Mouse (Mus musculus) embryonic facial prominence, embryonic 13.5 days (tissue): ENCODE measurements around the gene Grap2. TPM values are rescaled to one million over a fixed set of nuclear protein-coding genes. Genes with fewer than 3 reads are reported as not detected.

Experiments used
- ATAC-seq: fragments of 200-750 bp; cut with Nextera tagmentation; 2 replicates; pipeline ENCODE4 v1.8.0; 2017; ENCODE audit warnings: low read depth; ENCODE audit not compliant: insufficient number of reproducible peaks, insufficient read depth, low FRiP score, low TSS enrichment
- H3K27ac ChIP-seq: fragments of 300-500 bp; sonication (generic); 2 replicates; pipeline ENCODE4 v1.5.1; 2015; ENCODE audit warnings: moderate library complexity, mild to moderate bottlenecking, inconsistent platforms
- H3K27me3 ChIP-seq: fragments of 300-500 bp; sonication (generic); 2 replicates; pipeline ENCODE4 v1.6.1; 2015; ENCODE audit warnings: mild to moderate bottlenecking, inconsistent platforms
- H3K36me3 ChIP-seq: fragments of 300-500 bp; sonication (generic); 2 replicates; pipeline ENCODE4 v1.6.1; 2015; ENCODE audit warnings: mild to moderate bottlenecking, inconsistent platforms
- H3K4me1 ChIP-seq: fragments of 300-500 bp; sonication (generic); 2 replicates; pipeline ENCODE4 v1.6.1; 2015; ENCODE audit warnings: inconsistent platforms
- H3K4me2 ChIP-seq: fragments of 300-500 bp; sonication (generic); 2 replicates; pipeline ENCODE4 v1.6.1; 2015; ENCODE audit warnings: moderate library complexity, mild to moderate bottlenecking, inconsistent platforms
- H3K4me3 ChIP-seq: fragments of 300-500 bp; sonication (generic); 2 replicates; pipeline ENCODE4 v1.5.1; 2015; ENCODE audit warnings: mild to moderate bottlenecking, inconsistent platforms
- H3K9ac ChIP-seq: fragments of 300-500 bp; sonication (generic); 2 replicates; pipeline ENCODE4 v1.6.1; 2015; ENCODE audit warnings: mild to moderate bottlenecking, inconsistent platforms
- H3K9me3 ChIP-seq: fragments of 300-500 bp; sonication (generic); 2 replicates; pipeline ENCODE4 v1.6.1; 2016; ENCODE audit warnings: inconsistent platforms
- WGBS: fragments of 180-500 bp; shearing (Covaris S2); methylation state at CpG from one replicate; pipeline ENCODE4 v1.1.7; 2015; ENCODE audit warnings: mixed read lengths; 5-methylcytosine and 5-hydroxymethylcytosine counted together
- polyA plus RNA-seq: library from polyadenylated mRNA; unstranded; fragments of >200 nt; fragmentation: Nextera tagmentation; extraction: Ambion mirVana; gene quantifications from 2 replicates; pipeline ENCODE4 v1.2.1, GENCODE M21; 2015

Grap2 gene
- polyA plus RNA-seq, 1 experiment from 2014 or later, result 1.2 TPM

GRCm38 (mm10) chr15:80673337-80674095, 101.1 kb downstream of the Grap2 start:
- H3K27ac ChIP-seq, result no peak overlapping the region
- H3K36me3 ChIP-seq, result no peaks in the 10 kb centered on the region
- no peak overlapping the region for H3K9ac ChIP-seq
- no peak overlapping the region for H3K4me3 ChIP-seq
- H3K9me3 ChIP-seq, result no peaks in the 10 kb centered on the region
- H3K27me3 ChIP-seq, result peaks cover 56% of the 10 kb centered on the region
- no peak for ATAC-seq
- no peak overlapping the region for H3K4me2 ChIP-seq
- peaks cover 14% of the 10 kb centered on the region for H3K4me1 ChIP-seq
- 54% methylated on average over 4 of the region's 4 CpGs for WGBS

GRCm38 (mm10) chr15:80674700-80675099, 102.3 kb downstream of the Grap2 start:
- Histone ChIP-seq H3K9me3 (no peaks in the 10 kb centered on the region), H3K4me2 (no peak overlapping the region), H3K27me3 (peaks cover 50% of the 10 kb centered on the region), H3K9ac (no peak overlapping the region), H3K36me3 (no peaks in the 10 kb centered on the region), H3K4me3 (no peak overlapping the region), H3K4me1 (peaks cover 21% of the 10 kb centered on the region), H3K27ac (no peak overlapping the region)
- 78% methylated on average over 6 of the region's 6 CpGs for WGBS
- no peak for ATAC-seq

GRCm38 (mm10) chr15:80679515-80680215, 107.3 kb downstream of the Grap2 start:
- Histone ChIP-seq H3K4me3 (no peak overlapping the region), H3K9me3 (no peaks in the 10 kb centered on the region), H3K4me1 (peaks cover 34% of the 10 kb centered on the region), H3K4me2 (no peak overlapping the region), H3K9ac (no peak overlapping the region), H3K36me3 (no peaks in the 10 kb centered on the region), H3K27me3 (peaks cover 9% of the 10 kb centered on the region), H3K27ac (peak overlapping the region; percentile 57)
- WGBS, result 38% methylated on average over 8 of the region's 8 CpGs
- no peak for ATAC-seq

- no peak overlapping the region for H3K9ac ChIP-seq
- 0 out of 2 replicates have a peak overlapping the region, but pooled peaks have one; percentile 57 for H3K27ac ChIP-seq
- no peak overlapping the region for H3K4me2 ChIP-seq
- peaks cover 38% of the 10 kb centered on the region for H3K4me1 ChIP-seq
- no peaks in the 10 kb centered on the region for H3K9me3 ChIP-seq
- H3K27me3 ChIP-seq, result peaks cover 7% of the 10 kb centered on the region; the same call in 1 of the 2 replicates
- ATAC-seq, result no peak
- WGBS, result 46% methylated on average over 7 of the region's 7 CpGs
- H3K36me3 ChIP-seq, result no peaks in the 10 kb centered on the region
- H3K4me3 ChIP-seq, result no peak overlapping the region
Measured at GRCm38 (mm10) chr15:80680347-80681030, 108.1 kb downstream of the Grap2 start.

GRCm38 (mm10) chr15:80681466-80681881, 109.1 kb downstream of the Grap2 start:
- Histone ChIP-seq H3K27ac (no peak overlapping the region), H3K4me2 (no peak overlapping the region), H3K36me3 (no peaks in the 10 kb centered on the region), H3K27me3 (0 out of 2 replicates have a peak, but pooled peaks cover 4% of the 10 kb centered on the region), H3K4me1 (peaks cover 38% of the 10 kb centered on the region), H3K9ac (no peak overlapping the region), H3K4me3 (no peak overlapping the region), H3K9me3 (no peaks in the 10 kb centered on the region)
- ATAC-seq, result no peak
- WGBS, result 66% methylated on average over 4 of the region's 4 CpGs

GRCm38 (mm10) chr15:80682343-80682742, 109.9 kb downstream of the Grap2 start:
- Histone ChIP-seq H3K4me2 (no peak overlapping the region), H3K4me3 (no peak overlapping the region), H3K9me3 (no peaks in the 10 kb centered on the region), H3K27me3 (0 out of 2 replicates have a peak, but pooled peaks cover 4% of the 10 kb centered on the region), H3K9ac (no peak overlapping the region), H3K36me3 (no peaks in the 10 kb centered on the region), H3K27ac (no peak overlapping the region), H3K4me1 (peaks cover 38% of the 10 kb centered on the region)
- no peak for ATAC-seq
- WGBS, result 66% methylated on average over 8 of the region's 8 CpGs

GRCm38 (mm10) chr15:80683151-80683550, 110.8 kb downstream of the Grap2 start:
- H3K9me3 ChIP-seq, result no peaks in the 10 kb centered on the region
- ATAC-seq, result no peak
- H3K36me3 ChIP-seq, result no peaks in the 10 kb centered on the region
- no peak overlapping the region for H3K4me2 ChIP-seq
- H3K4me1 ChIP-seq, result peaks cover 38% of the 10 kb centered on the region
- WGBS, result 72% methylated on average over 6 of the region's 6 CpGs
- H3K27ac ChIP-seq, result no peak overlapping the region
- H3K9ac ChIP-seq, result no peak overlapping the region
- H3K4me3 ChIP-seq, result no peak overlapping the region
- H3K27me3 ChIP-seq, result 0 out of 2 replicates have a peak, but pooled peaks cover 4% of the 10 kb centered on the region

- no peak overlapping the region for H3K9ac ChIP-seq
- H3K27me3 ChIP-seq, result 0 out of 2 replicates have a peak, but pooled peaks cover 4% of the 10 kb centered on the region
- H3K36me3 ChIP-seq, result no peaks in the 10 kb centered on the region
- H3K4me1 ChIP-seq, result peaks cover 34% of the 10 kb centered on the region
- no peaks in the 10 kb centered on the region for H3K9me3 ChIP-seq
- no peak overlapping the region for H3K4me2 ChIP-seq
- ATAC-seq, result no peak
- H3K27ac ChIP-seq, result no peak overlapping the region; the same call in 1 of the 2 replicates
- H3K4me3 ChIP-seq, result no peak overlapping the region
- WGBS, result 57% methylated on average over 3 of the region's 3 CpGs
Measured at GRCm38 (mm10) chr15:80683990-80684389, 111.6 kb downstream of the Grap2 start.

GRCm38 (mm10) chr15:80684786-80685602, 112.6 kb downstream of the Grap2 start:
- no peak overlapping the region for H3K4me3 ChIP-seq

GRCm38 (mm10) chr15:80685603-80685895, 113.2 kb downstream of the Grap2 start:
- no peak overlapping the region for H3K27ac ChIP-seq
- H3K9ac ChIP-seq, result no peak overlapping the region
- no peak overlapping the region for H3K4me2 ChIP-seq
- no peak for ATAC-seq
- H3K27me3 ChIP-seq, result peaks cover 4% of the 10 kb centered on the region; the same call in 1 of the 2 replicates
- peaks cover 19% of the 10 kb centered on the region for H3K4me1 ChIP-seq
- no peaks in the 10 kb centered on the region for H3K36me3 ChIP-seq
- 55% methylated on average over 7 of the region's 7 CpGs for WGBS
- no peak overlapping the region for H3K4me3 ChIP-seq
- H3K9me3 ChIP-seq, result no peaks in the 10 kb centered on the region

More at GRCm38 (mm10) chr15:80684786-80685602, 112.6 kb downstream of the Grap2 start:
- Histone ChIP-seq H3K4me2 (no peak overlapping the region), H3K27me3 (peaks cover 4% of the 10 kb centered on the region; the same call in 1 of the 2 replicates), H3K9ac (no peak overlapping the region), H3K36me3 (no peaks in the 10 kb centered on the region), H3K4me1 (peaks cover 25% of the 10 kb centered on the region), H3K27ac (no peak overlapping the region), H3K9me3 (no peaks in the 10 kb centered on the region)
- ATAC-seq, result no peak
- 30% methylated on average over 8 of the region's 8 CpGs for WGBS

- Histone ChIP-seq H3K4me3 (no peak overlapping the region), H3K27me3 (peaks cover 16% of the 10 kb centered on the region), H3K9ac (no peak overlapping the region), H3K36me3 (no peaks in the 10 kb centered on the region), H3K4me2 (no peak overlapping the region), H3K9me3 (no peaks in the 10 kb centered on the region), H3K4me1 (peaks cover 11% of the 10 kb centered on the region), H3K27ac (no peak overlapping the region)
- no peak for ATAC-seq
- 75% methylated on average over 7 of the region's 7 CpGs for WGBS
Measured at GRCm38 (mm10) chr15:80688536-80688935, 116.1 kb downstream of the Grap2 start.
